Mouse (Mus musculus): ENCODE measurements around the gene Gm28308. TPM values are rescaled to one million over a fixed set of nuclear protein-coding genes. Genes with fewer than 3 reads are reported as not detected.

The Gm28308 gene
- polyA plus RNA-seq, 1 experiment from 2014 or later: not detected

DNA sequence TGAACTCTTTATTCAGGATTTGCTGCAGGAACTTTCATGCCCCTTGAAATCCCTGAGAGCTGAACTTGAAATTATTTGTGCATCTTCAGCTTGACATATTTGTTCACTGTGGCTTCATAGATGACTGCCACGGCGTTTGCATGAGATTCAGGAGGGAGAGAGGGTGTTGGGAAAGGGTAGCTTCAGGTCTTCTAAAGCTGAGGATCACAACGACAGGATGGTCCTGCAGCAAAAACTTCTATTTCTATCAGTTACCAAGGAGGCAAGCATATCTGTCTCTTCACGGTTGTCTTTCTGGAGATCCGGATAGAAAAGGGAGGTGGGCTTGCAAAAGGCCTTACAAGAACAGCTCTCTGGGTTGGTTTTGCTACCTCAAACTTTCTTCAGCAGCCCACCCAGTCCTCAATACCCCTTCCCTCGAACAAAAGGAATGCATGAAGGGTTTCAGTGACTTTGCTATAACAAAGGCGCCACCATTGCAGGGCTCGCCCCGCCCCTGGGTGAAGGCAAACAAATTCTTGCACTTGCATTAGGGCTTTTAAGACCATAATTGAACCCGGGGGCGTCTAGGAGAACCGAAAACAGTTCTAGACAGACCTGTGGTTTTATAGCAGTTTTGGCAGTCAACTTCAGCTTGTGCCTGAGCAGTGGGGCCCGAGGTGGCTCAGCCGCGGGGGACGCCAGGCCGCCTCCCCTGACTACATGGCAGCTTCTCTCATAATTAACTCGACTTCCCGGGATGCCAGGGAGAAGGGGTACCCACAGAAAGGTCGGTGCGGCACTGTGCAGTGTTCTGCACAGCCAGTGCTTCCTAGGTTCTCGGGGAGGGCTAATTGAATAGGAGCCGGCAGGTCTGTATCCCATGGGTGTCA is 34.9 kb upstream of the Gm28308 start:
- Histone ChIP-seq H3K27me3 (replicated peaks; ENCODE audit: control insufficient read depth, insufficient read depth, low read length) (peaks cover 81% of the 10 kb centered on the region), H3K27ac (ENCODE audit: low read depth, low read length) (no peak overlapping the region), H3K4me1 (ENCODE audit: control insufficient read depth, insufficient read depth, low read depth, low read length) (no peaks in the 10 kb centered on the region), H3K4me2 (ENCODE audit: low read length) (no peak overlapping the region), H3K4me3 (ENCODE audit: low read length) (no peak overlapping the region), H3K9me3 (ENCODE audit: control insufficient read depth, low read length) (peaks cover 4% of the 10 kb centered on the region; the same call in 1 of the 2 replicates), H3K9ac (ENCODE audit: low read depth, low read length) (no peak overlapping the region), H3K36me3 (ENCODE audit: control insufficient read depth, insufficient read depth, low read length) (no peaks in the 10 kb centered on the region)
- ATAC-seq: no peak
- 1% methylated on average over 23 of the region's 23 CpGs for WGBS

- peaks cover 84% of the 10 kb centered on the region for H3K27me3 ChIP-seq (replicated peaks; ENCODE audit: control insufficient read depth, insufficient read depth, low read length)
- no peaks in the 10 kb centered on the region for H3K4me1 ChIP-seq (ENCODE audit: control insufficient read depth, insufficient read depth, low read depth, low read length)
- ATAC-seq: no peak
- H3K9me3 ChIP-seq (ENCODE audit: control insufficient read depth, low read length): peaks cover 4% of the 10 kb centered on the region; the same call in 1 of the 2 replicates
- H3K9ac ChIP-seq (ENCODE audit: low read depth, low read length): no peak overlapping the region
- H3K27ac ChIP-seq (ENCODE audit: low read depth, low read length): no peak overlapping the region
- H3K4me2 ChIP-seq (ENCODE audit: low read length): no peak overlapping the region
- no peaks in the 10 kb centered on the region for H3K36me3 ChIP-seq (ENCODE audit: control insufficient read depth, insufficient read depth, low read length)
- WGBS: 10% methylated on average over 3 of the region's 3 CpGs
- no peak overlapping the region for H3K4me3 ChIP-seq (ENCODE audit: low read length)
These were observed 33.8 kb upstream of the Gm28308 start for GRCm38 (mm10) chr6:52246916-52247315.

DNA sequence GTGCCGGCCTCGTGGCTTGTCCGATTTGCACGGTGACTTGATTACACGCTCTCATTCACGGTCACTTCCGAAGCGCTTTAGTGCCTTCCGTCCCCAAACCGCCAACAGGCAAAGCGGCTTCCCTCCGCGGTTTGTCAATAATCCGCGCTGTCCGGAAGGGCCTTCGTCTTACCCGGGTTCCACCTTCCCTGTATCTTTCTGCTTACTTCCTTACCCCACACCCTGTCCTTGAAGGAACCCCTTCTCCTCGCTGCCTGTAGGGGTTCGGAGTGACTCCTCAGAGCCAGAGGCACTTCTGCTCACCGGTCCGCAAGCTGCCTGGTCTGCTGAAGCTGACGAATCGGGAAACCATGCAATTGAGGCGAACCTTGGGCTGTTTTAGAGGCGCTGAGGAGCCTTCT is 33.3 kb upstream of the Gm28308 start:
- WGBS: under 1% methylated on average over 26 of the region's 26 CpGs
- peaks cover 4% of the 10 kb centered on the region; the same call in 1 of the 2 replicates for H3K9me3 ChIP-seq (ENCODE audit: control insufficient read depth, low read length)
- H3K9ac ChIP-seq (ENCODE audit: low read depth, low read length): no peak overlapping the region
- no peaks in the 10 kb centered on the region for H3K4me1 ChIP-seq (ENCODE audit: control insufficient read depth, insufficient read depth, low read depth, low read length)
- no peak overlapping the region for H3K27ac ChIP-seq (ENCODE audit: low read depth, low read length)
- H3K36me3 ChIP-seq (ENCODE audit: control insufficient read depth, insufficient read depth, low read length): no peaks in the 10 kb centered on the region
- H3K4me3 ChIP-seq (ENCODE audit: low read length): no peak overlapping the region
- no peak for ATAC-seq
- H3K4me2 ChIP-seq (ENCODE audit: low read length): no peak overlapping the region
- H3K27me3 ChIP-seq (replicated peaks; ENCODE audit: control insufficient read depth, insufficient read depth, low read length): peaks cover 84% of the 10 kb centered on the region

- 1% methylated on average over 20 of the region's 20 CpGs for WGBS
- peaks cover 84% of the 10 kb centered on the region for H3K27me3 ChIP-seq (replicated peaks; ENCODE audit: control insufficient read depth, insufficient read depth, low read length)
- no peak within 1 kb of the TSS for H3K9ac ChIP-seq (ENCODE audit: low read depth, low read length)
- H3K4me2 ChIP-seq (ENCODE audit: low read length): no peak within 1 kb of the TSS
- H3K9me3 ChIP-seq (ENCODE audit: control insufficient read depth, low read length): peaks cover 4% of the 10 kb centered on the region; the same call in 1 of the 2 replicates
- no peaks in the 10 kb centered on the region for H3K4me1 ChIP-seq (ENCODE audit: control insufficient read depth, insufficient read depth, low read depth, low read length)
- no peak for ATAC-seq
- no peaks in the 10 kb centered on the region for H3K36me3 ChIP-seq (ENCODE audit: control insufficient read depth, insufficient read depth, low read length)
- no peak within 1 kb of the TSS for H3K4me3 ChIP-seq (ENCODE audit: low read length)
- no peak within 1 kb of the TSS for H3K27ac ChIP-seq (ENCODE audit: low read depth, low read length)
These were observed 32.6 kb upstream of the Gm28308 start, which contains the start of gene Hoxa11 for GRCm38 (mm10) chr6:52245757-52246142. Hoxa11 (minus strand) TSS chr6:52245810.

DNA sequence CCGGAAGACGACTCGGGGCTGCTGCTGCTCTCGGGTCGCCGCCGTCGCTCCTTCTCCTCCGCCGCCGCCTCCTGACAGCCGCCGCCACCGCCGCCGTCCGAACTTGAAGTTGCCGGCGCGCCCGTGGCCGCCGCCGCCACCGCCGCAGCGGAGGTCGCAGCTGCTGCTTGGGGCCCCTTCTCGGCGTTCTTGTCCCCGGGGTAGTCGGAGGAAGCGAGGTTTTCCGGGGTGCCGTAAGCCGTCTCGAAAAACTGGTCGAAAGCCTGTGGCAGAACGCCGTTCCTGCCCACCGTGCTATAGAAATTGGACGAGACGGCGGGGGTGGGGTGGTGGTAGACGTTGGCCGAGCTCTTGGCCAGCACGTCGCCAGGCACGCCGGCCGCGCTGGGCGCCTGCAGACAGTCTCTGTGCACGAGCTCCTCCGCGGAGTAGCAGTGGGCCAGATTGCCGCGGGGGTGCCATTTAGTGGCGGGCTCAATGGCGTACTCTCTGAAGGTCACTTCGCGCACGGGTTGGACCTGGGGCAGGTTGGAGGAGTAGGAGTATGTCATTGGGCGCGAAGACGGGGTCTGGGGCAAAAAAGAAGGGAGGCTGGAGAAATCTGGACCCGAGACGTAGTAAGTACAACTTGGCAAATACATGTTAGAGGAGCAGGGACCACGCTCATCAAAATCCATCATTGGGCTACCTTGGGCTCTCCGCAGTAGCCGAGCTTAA is 32.1 kb upstream of the Gm28308 start:
- H3K4me2 ChIP-seq (ENCODE audit: low read length): no peak overlapping the region
- H3K9me3 ChIP-seq (ENCODE audit: control insufficient read depth, low read length): peaks cover 4% of the 10 kb centered on the region; the same call in 1 of the 2 replicates
- no peaks in the 10 kb centered on the region for H3K36me3 ChIP-seq (ENCODE audit: control insufficient read depth, insufficient read depth, low read length)
- WGBS: under 1% methylated on average over 67 of the region's 71 CpGs
- no peak overlapping the region for H3K4me3 ChIP-seq (ENCODE audit: low read length)
- no peak overlapping the region for H3K27ac ChIP-seq (ENCODE audit: low read depth, low read length)
- H3K27me3 ChIP-seq (replicated peaks; ENCODE audit: control insufficient read depth, insufficient read depth, low read length): peaks cover 85% of the 10 kb centered on the region
- ATAC-seq: no peak
- no peak overlapping the region for H3K9ac ChIP-seq (ENCODE audit: low read depth, low read length)
- H3K4me1 ChIP-seq (ENCODE audit: control insufficient read depth, insufficient read depth, low read depth, low read length): peaks cover 2% of the 10 kb centered on the region; the same call in 1 of the 2 replicates

GRCm38 (mm10) chr6:52244471-52245039 is 31.4 kb upstream of the Gm28308 start:
- no peaks in the 10 kb centered on the region for H3K36me3 ChIP-seq (ENCODE audit: control insufficient read depth, insufficient read depth, low read length)
- ATAC-seq: no peak
- peaks cover 4% of the 10 kb centered on the region; the same call in 1 of the 2 replicates for H3K9me3 ChIP-seq (ENCODE audit: control insufficient read depth, low read length)
- peaks cover 4% of the 10 kb centered on the region; the same call in 1 of the 2 replicates for H3K4me1 ChIP-seq (ENCODE audit: control insufficient read depth, insufficient read depth, low read depth, low read length)
- H3K4me3 ChIP-seq (ENCODE audit: low read length): no peak overlapping the region
- no peak overlapping the region for H3K9ac ChIP-seq (ENCODE audit: low read depth, low read length)
- H3K4me2 ChIP-seq (ENCODE audit: low read length): no peak overlapping the region
- WGBS: 2% methylated on average over 23 of the region's 23 CpGs
- no peak overlapping the region for H3K27ac ChIP-seq (ENCODE audit: low read depth, low read length)
- H3K27me3 ChIP-seq (replicated peaks; ENCODE audit: control insufficient read depth, insufficient read depth, low read length): peaks cover 85% of the 10 kb centered on the region

DNA sequence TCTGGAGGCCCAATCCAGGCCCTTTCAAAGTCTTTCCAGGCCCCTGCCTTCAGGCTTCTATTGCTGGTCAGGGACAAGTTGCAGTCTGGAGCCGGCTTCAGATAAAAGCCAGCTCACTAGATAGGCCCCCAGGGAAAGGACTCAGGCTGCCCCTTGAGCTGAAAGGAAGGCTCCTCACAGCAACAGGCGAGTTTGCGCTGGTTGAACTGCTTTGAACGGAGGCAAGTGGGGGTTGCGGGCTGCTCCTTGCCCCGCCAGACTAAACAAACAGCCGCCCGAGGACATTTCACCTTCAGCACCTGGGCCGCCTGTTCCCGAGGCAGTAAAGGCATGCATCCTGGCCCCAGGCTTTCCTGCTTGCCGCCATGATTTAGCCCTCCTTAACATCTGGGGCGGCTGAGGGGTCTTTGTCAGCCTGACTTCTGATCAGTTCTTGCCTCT is 30.6 kb upstream of the Gm28308 start:
- H3K4me2 ChIP-seq (ENCODE audit: low read length): no peak overlapping the region
- H3K27ac ChIP-seq (ENCODE audit: low read depth, low read length): no peak overlapping the region

DNA sequence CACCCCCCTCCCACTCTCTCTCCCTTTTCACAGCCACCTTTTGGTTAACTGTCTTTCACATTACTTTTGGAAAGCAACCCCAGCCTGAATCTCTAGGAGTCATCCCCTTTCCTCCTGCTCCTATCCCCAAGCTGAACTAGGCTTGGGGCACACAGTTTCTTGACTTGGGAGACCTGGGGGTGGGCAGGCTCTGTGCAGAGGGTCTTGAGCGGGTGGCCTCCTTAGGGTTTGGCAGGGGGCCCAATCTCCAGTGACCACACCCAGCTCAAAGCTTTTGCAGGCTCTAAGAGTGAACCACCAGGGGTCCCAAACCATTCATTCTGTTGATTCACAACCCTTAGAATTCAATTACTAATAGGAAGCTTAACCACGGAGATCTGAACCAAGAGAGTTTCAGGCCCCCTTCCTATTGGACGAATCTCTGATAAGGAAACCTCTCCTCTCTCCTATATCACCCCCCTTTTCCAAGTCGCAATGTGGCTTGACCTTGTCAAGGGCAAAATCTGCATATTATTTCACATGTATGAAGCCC is 29.7 kb upstream of the Gm28308 start:
- no peak overlapping the region for H3K27ac ChIP-seq (ENCODE audit: low read depth, low read length)
- H3K36me3 ChIP-seq (ENCODE audit: control insufficient read depth, insufficient read depth, low read length): no peaks in the 10 kb centered on the region
- peaks cover 4% of the 10 kb centered on the region; the same call in 1 of the 2 replicates for H3K9me3 ChIP-seq (ENCODE audit: control insufficient read depth, low read length)
- H3K9ac ChIP-seq (ENCODE audit: low read depth, low read length): no peak overlapping the region
- no peak for ATAC-seq
- no peak overlapping the region for H3K4me2 ChIP-seq (ENCODE audit: low read length)
- no peak overlapping the region for H3K4me3 ChIP-seq (ENCODE audit: low read length)
- WGBS: 2% methylated on average over 4 of the region's 4 CpGs
- peaks cover 4% of the 10 kb centered on the region; the same call in 1 of the 2 replicates for H3K4me1 ChIP-seq (ENCODE audit: control insufficient read depth, insufficient read depth, low read depth, low read length)
- H3K27me3 ChIP-seq (replicated peaks; ENCODE audit: control insufficient read depth, insufficient read depth, low read length): peaks cover 81% of the 10 kb centered on the region

More for the DNA sequence above, 30.6 kb upstream of the Gm28308 start:
- Histone ChIP-seq H3K9ac (ENCODE audit: low read depth, low read length) (no peak overlapping the region), H3K4me3 (ENCODE audit: low read length) (no peak overlapping the region), H3K36me3 (ENCODE audit: control insufficient read depth, insufficient read depth, low read length) (no peaks in the 10 kb centered on the region), H3K27me3 (replicated peaks; ENCODE audit: control insufficient read depth, insufficient read depth, low read length) (peaks cover 86% of the 10 kb centered on the region), H3K9me3 (ENCODE audit: control insufficient read depth, low read length) (peaks cover 4% of the 10 kb centered on the region; the same call in 1 of the 2 replicates), H3K4me1 (ENCODE audit: control insufficient read depth, insufficient read depth, low read depth, low read length) (peaks cover 4% of the 10 kb centered on the region; the same call in 1 of the 2 replicates)
- WGBS: 4% methylated on average over 12 of the region's 12 CpGs
- ATAC-seq: no peak

Data from hindbrain, embryonic 16.5 days (tissue).